Mouse (Mus musculus) hindbrain, embryonic 10.5 days (tissue): ENCODE results near the gene Tspan31. TPM values are rescaled to one million over a fixed set of nuclear protein-coding genes. Genes with fewer than 3 reads are reported as not detected.

Source experiments
- DNase-seq: peaks from one replicate; pipeline ENCODE4 v3.0.0-alpha.2; 2017; ENCODE audit warnings: low spot score
- H3K27ac ChIP-seq: fragments of 300-500 bp; sonication (generic); 2 replicates; pipeline ENCODE4 v1.5.1; 2016; ENCODE audit warnings: mild to moderate bottlenecking, moderate library complexity
- H3K27me3 ChIP-seq: fragments of 300-500 bp; sonication (generic); 2 replicates; pipeline ENCODE4 v1.6.1; 2016; ENCODE audit warnings: mild to moderate bottlenecking; ENCODE audit not compliant: poor library complexity, insufficient read depth, severe bottlenecking
- H3K36me3 ChIP-seq: fragments of 300-500 bp; sonication (generic); 2 replicates; pipeline ENCODE4 v1.6.1; 2016; ENCODE audit warnings: mild to moderate bottlenecking, moderate library complexity
- H3K4me1 ChIP-seq: fragments of 300-500 bp; sonication (generic); replicated peaks from 2 replicates; pipeline ENCODE4 v1.6.1; 2016; ENCODE audit warnings: mild to moderate bottlenecking
- H3K4me3 ChIP-seq: fragments of 300-500 bp; sonication (generic); 2 replicates; pipeline ENCODE4 v1.5.1; 2016; ENCODE audit warnings: mild to moderate bottlenecking, moderate library complexity
- H3K9me3 ChIP-seq: fragments of 300-500 bp; sonication (generic); 2 replicates; pipeline ENCODE4 v1.6.1; 2016; ENCODE audit warnings: mild to moderate bottlenecking, moderate library complexity
- WGBS: fragments of 180-500 bp; shearing (Covaris S2); methylation state at CpG from one replicate; pipeline ENCODE4 v1.1.7; 2016; 5-methylcytosine and 5-hydroxymethylcytosine counted together
- polyA plus RNA-seq: library from polyadenylated mRNA; unstranded; fragments of >200 nt; fragmentation: Nextera tagmentation; extraction: Ambion mirVana; gene quantifications from 2 replicates; pipeline ENCODE4 v1.2.1, GENCODE M21; 2016

Gene Tspan31
- polyA plus RNA-seq, 1 experiment from 2014 or later = 177 TPM

DNA sequence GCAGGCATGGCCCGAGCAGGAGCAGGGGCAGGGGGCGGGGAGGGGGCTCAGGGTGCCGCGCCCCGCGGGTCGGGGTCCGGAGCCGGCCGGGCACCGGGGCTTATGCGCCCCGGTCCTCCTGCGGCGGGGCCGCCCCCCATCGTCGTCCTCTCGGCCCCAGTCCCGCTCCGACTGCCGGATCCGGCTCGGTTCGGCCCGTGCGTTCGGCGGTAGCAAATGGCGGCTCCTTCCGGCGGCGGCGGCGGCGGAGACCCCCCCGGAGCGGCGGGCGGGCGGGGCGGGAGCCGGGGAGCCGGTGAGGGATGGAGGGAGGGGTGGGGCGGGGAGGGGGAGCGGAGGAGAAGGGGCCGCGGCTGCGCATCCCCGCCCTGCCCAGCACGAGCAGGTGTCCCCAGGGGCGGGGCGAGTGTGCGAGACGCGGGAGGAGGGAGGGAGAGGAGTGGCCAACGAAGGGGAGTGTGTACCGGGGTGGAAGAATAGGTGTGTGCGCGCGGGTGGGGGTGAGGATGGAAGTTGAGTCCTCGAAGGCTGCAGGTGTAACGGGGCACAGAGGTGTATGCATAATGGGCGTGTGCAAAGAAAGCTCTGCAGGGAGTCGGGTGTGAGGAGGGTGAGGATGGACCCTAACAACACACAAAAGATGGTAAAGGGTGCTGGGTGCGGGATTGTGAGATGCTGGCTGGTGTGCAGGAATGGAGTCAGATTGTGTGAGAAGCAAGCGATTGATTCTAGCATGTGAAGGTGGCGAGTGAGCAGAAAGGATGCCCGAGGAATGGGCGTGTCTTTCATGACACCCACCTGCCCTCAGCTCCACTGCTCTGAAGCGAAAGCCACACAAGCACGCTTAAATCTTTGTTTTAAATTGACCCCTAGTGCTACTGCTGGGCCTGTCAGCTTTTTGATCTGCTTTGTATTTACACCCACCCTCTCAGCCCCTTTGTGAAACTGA is 9.8 kb downstream of the Tspan31 start, which contains the start of gene March9:
Gene March9, minus strand, starts transcription at position 217 of the 949 bp plus-strand sequence.
- Histone ChIP-seq H3K4me3 (peak within 1 kb of the TSS; percentile 96), H3K27me3 (peaks cover 37% of the 10 kb centered on the region; the same call in 1 of the 2 replicates), H3K36me3 (peaks cover 37% of the 10 kb centered on the region), H3K9me3 (no peaks in the 10 kb centered on the region), H3K27ac (peak within 1 kb of the TSS; percentile 97), H3K4me1 (peaks cover 64% of the 10 kb centered on the region)
- WGBS = under 1% methylated on average over 62 of the region's 72 CpGs
- peak; percentile 63 for DNase-seq

GRCm38 (mm10) chr10:127059174-127059967 is 10.7 kb downstream of the Tspan31 start:
- Histone ChIP-seq H3K9me3 (no peaks in the 10 kb centered on the region), H3K27ac (peak overlapping the region; percentile 97), H3K4me3 (peak overlapping the region; percentile 96), H3K27me3 (peaks cover 37% of the 10 kb centered on the region; the same call in 1 of the 2 replicates), H3K36me3 (peaks cover 37% of the 10 kb centered on the region), H3K4me1 (peaks cover 55% of the 10 kb centered on the region)
- DNase-seq = no peak
- WGBS = under 1% methylated on average over 91 of the region's 92 CpGs

DNA sequence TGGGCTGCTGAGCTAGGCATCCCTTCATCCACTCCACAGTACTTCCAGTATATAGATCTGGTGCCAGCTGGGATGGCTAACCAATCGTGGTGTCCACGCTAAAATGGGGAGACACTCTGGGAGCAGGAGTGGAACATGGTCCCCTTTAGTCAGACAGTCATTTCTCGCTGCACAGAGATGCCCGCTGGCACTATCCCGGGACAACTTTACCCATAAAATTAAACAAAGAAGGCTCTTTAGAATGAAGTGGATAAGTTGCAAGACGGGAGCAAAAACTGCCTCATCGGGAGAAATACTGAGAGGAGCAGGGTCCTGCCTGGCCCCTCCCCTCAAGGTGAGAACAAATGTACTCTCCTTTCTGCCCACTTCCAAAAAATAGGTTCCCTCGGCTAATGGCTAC is 11.4 kb downstream of the Tspan31 start:
- 12% methylated on average over 8 of the region's 8 CpGs for WGBS
- peak overlapping the region; percentile 96 for H3K4me3 ChIP-seq
- no peaks in the 10 kb centered on the region for H3K9me3 ChIP-seq
- H3K27me3 ChIP-seq = peaks cover 37% of the 10 kb centered on the region; the same call in 1 of the 2 replicates
- peak overlapping the region; percentile 97 for H3K27ac ChIP-seq
- peaks cover 55% of the 10 kb centered on the region for H3K4me1 ChIP-seq
- peaks cover 41% of the 10 kb centered on the region for H3K36me3 ChIP-seq
- DNase-seq = no peak

GRCm38 (mm10) chr10:127058161-127058560 is 11.9 kb downstream of the Tspan31 start:
- H3K36me3 ChIP-seq = peaks cover 45% of the 10 kb centered on the region
- H3K27me3 ChIP-seq = peaks cover 37% of the 10 kb centered on the region; the same call in 1 of the 2 replicates
- 2% methylated on average over 9 of the region's 9 CpGs for WGBS
- no peaks in the 10 kb centered on the region for H3K9me3 ChIP-seq
- peak; percentile 85 for DNase-seq
- H3K27ac ChIP-seq = 0 out of 2 replicates have a peak overlapping the region, but pooled peaks have one; percentile 97
- peaks cover 55% of the 10 kb centered on the region for H3K4me1 ChIP-seq
- H3K4me3 ChIP-seq = peak overlapping the region; percentile 96

DNA sequence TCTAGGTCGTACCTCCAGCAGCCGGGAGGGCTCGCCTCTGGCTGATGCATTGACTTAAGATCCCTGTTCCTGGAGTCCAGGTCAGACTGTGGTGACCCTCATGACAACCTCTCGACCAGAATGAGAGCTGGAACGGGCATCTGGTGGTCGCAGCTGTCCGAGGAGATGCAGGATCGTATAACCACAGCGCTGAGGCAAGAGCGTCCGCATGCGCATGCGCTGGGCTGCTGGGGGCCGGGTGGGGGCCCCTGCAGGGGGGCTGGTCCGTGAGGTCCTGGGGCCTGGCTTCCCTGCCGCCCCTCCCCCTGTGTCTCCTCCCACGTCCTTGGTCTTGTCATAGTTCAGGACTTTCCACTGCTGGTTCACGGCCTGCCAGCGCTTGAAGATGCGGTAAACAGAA is 13.6 kb downstream of the Tspan31 start:
- Histone ChIP-seq H3K36me3 (peaks cover 47% of the 10 kb centered on the region), H3K27me3 (peaks cover 46% of the 10 kb centered on the region), H3K27ac (no peak overlapping the region), H3K4me3 (no peak overlapping the region), H3K9me3 (no peaks in the 10 kb centered on the region), H3K4me1 (peaks cover 46% of the 10 kb centered on the region)
- no peak for DNase-seq
- 91% methylated on average over 20 of the region's 20 CpGs for WGBS

GRCm38 (mm10) chr10:127055406-127055805 is 14.7 kb downstream of the Tspan31 start:
- DNase-seq = no peak
- WGBS = 88% methylated on average over 8 of the region's 8 CpGs
- Histone ChIP-seq H3K4me1 (peaks cover 35% of the 10 kb centered on the region), H3K4me3 (no peak overlapping the region), H3K27ac (no peak overlapping the region), H3K36me3 (peaks cover 47% of the 10 kb centered on the region), H3K27me3 (peaks cover 46% of the 10 kb centered on the region), H3K9me3 (no peaks in the 10 kb centered on the region)

- Histone ChIP-seq H3K4me3 (no peak overlapping the region), H3K4me1 (peaks cover 33% of the 10 kb centered on the region), H3K36me3 (peaks cover 47% of the 10 kb centered on the region), H3K27me3 (peaks cover 47% of the 10 kb centered on the region), H3K27ac (no peak overlapping the region), H3K9me3 (no peaks in the 10 kb centered on the region)
- peak; percentile 33 for DNase-seq
- 75% methylated on average over 4 of the region's 4 CpGs for WGBS
These were observed 15.4 kb downstream of the Tspan31 start for GRCm38 (mm10) chr10:127054646-127055045.

DNA sequence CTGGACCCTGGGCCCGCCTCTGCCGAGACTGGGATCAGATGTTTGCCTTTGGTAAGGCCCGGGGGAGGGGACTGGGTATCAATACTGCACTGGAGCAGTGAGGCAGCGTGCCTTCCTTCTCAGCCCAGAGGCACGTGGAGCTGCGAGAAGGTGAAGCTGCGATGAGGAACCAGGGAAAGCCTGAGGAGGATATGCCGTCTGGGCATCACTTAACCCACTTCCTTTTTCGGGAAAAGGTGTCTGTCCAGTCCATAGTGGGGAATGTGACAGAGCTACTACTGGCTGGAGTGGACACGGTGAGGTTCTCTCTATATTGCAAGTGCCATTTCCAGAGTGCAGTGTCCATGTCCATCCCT is 20.0 kb downstream of the Tspan31 start:
- Histone ChIP-seq H3K27ac (no peak overlapping the region), H3K4me3 (no peak overlapping the region), H3K4me1 (peaks cover 20% of the 10 kb centered on the region), H3K27me3 (peaks cover 65% of the 10 kb centered on the region), H3K36me3 (peaks cover 33% of the 10 kb centered on the region), H3K9me3 (no peaks in the 10 kb centered on the region)
- 19% methylated on average over 10 of the region's 10 CpGs for WGBS
- DNase-seq = no peak

DNA sequence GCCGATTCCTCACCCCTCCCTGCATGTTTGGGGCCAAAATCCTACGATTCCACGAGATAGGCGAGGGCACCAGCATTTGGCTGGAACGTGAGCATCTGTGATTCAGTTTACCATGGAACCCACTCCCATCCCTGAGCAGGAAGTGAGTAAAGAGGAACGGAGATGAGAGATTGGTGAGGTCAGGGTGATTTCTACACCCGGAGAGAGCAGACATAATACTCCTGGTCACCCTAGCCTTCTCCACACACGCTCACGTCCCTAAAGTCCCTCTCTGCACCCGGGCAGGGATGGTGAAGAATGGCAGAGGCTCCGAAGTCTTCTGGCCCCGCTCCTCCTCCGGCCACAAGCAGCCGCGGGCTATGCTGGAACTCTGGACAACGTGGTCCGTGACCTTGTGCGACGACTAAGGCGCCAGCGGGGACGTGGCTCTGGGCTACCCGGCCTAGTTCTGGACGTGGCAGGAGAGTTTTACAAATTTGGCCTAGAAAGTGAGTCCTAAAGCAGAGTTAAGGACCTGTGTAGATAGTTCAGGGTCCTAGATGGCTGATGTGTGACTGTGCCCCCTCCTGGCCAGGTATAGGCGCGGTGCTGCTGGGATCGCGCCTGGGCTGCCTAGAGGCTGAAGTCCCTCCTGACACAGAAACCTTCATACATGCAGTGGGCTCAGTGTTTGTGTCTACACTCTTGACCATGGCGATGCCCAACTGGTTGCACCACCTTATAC is 20.5 kb downstream of the Tspan31 start:
- WGBS = 3% methylated on average over 29 of the region's 29 CpGs
- DNase-seq = peak; percentile 15
- no peaks in the 10 kb centered on the region for H3K9me3 ChIP-seq

DNA sequence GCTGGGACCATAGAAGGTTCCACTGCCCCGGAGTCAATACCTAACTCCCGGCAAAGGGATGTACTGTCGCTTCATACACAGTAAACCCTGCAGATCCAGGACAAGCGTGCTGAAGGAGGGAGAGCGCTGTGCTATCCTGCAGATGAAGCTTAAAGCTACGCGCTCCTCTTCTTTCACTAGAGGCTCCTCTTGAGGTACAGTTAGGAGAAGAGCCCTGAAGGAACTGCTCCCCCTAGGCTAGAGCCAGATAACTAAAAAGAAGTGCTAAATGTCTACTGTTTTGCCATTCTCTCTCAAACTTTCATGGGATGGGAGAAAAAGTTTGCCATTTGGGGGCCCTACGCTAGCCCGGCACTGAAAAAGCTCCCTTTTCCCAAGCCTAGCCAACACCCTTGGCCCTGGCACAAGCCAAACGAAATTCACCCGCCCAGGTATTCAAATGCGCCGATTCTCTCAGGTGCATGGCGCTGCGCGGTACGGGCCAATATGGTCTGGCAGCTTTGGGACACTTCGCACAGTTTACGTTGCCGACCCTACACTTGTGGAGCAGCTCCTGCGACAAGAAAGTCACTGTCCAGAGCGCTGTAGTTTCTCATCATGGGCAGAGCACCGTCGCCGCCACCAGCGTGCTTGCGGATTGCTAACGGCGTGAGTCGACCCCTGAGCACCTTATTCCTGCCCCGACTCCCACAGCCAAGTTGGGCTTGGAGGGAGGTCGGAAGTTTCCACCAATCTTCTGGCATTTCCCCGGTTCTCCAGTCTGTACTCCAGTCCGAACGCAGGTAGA is 21.3 kb downstream of the Tspan31 start:
- no peak overlapping the region for H3K27ac ChIP-seq
- no peak for DNase-seq
- H3K36me3 ChIP-seq = peaks cover 30% of the 10 kb centered on the region
- peaks cover 65% of the 10 kb centered on the region for H3K27me3 ChIP-seq
- peaks cover 20% of the 10 kb centered on the region for H3K4me1 ChIP-seq
- 5% methylated on average over 35 of the region's 35 CpGs for WGBS
- H3K4me3 ChIP-seq = peak overlapping the region; percentile 26; the same call in 1 of the 2 replicates
- no peaks in the 10 kb centered on the region for H3K9me3 ChIP-seq

More for the DNA sequence above, 20.5 kb downstream of the Tspan31 start:
- Histone ChIP-seq H3K4me1 (peaks cover 20% of the 10 kb centered on the region), H3K36me3 (peaks cover 33% of the 10 kb centered on the region), H3K27ac (no peak overlapping the region), H3K4me3 (peak overlapping the region; percentile 26; the same call in 1 of the 2 replicates), H3K27me3 (peaks cover 65% of the 10 kb centered on the region)

DNA sequence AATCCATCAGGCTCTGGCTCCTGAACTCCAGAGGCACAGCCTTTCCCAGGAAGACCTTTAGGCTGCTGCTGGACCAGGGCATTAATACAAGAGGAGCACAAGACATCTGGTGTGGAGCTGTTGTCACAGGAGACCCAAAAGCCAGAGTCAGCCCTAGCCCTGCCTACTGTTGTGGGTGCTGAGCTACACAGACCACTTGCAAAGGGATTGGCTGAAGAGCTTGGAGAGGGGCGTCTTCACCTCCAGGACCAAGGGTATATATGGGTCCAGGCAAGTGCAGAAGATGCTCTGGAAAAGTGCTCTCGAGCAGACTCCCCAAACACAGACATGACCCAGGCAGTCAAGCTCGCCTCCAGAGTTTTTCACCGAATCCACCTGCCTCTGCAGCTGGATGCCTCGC is 22.1 kb downstream of the Tspan31 start, which contains the start of gene Cyp27b1:
Gene Cyp27b1, plus strand, starts transcription at position 297 of the 400 bp plus-strand sequence.
- Histone ChIP-seq H3K9me3 (no peaks in the 10 kb centered on the region), H3K36me3 (peaks cover 31% of the 10 kb centered on the region), H3K27me3 (peaks cover 63% of the 10 kb centered on the region), H3K4me3 (peak within 1 kb of the TSS; percentile 26), H3K27ac (no peak within 1 kb of the TSS), H3K4me1 (peaks cover 25% of the 10 kb centered on the region)
- no peak for DNase-seq
- 31% methylated on average over 5 of the region's 5 CpGs for WGBS
